In genomic region chr2:103282184-103282750, GRCm38 (mm10) we compare ENCODE assay signal across 16 mouse cellular contexts. TPM values are rescaled to one million over a fixed set of nuclear protein-coding genes. Genes with fewer than 3 reads are reported as not detected.
DNase-seq lines count a peak whose midpoint lies in the region; ATAC-seq lines count a peak whose summit lies in the region.
"Had no signal": no experiment of that assay in that cellular context is flagged by ENCODE, and none has a peak within 500 bp of the region (broad histone marks: within the 10 kb centered on the region; RNA-seq: fewer than 3 reads in every experiment).

No protein-coding gene starts in this region.

- H3K36me3 ChIP-seq in kidney, embryonic 16.5 days (ENCODE audit: insufficient read depth, low read length), result no peaks in the 10 kb centered on the region
- no peaks in the 10 kb centered on the region for H3K36me3 ChIP-seq in heart, embryonic 12.5 days
- H3K36me3 ChIP-seq: embryonic facial prominence, embryonic 13.5 days; forebrain, embryonic 12.5 days; hindbrain, embryonic 10.5 days; liver, embryonic 12.5 days had no signal

- H3K9ac ChIP-seq in kidney, embryonic 16.5 days (replicated peaks; ENCODE audit: low read length), result peak overlapping the region; percentile 16; the same call in 1 of the 2 replicates
- no peak overlapping the region for H3K9ac ChIP-seq in heart, embryonic 12.5 days
- H3K9ac ChIP-seq: embryonic facial prominence, embryonic 13.5 days; forebrain, embryonic 12.5 days; liver, embryonic 12.5 days had no signal

- peak overlapping the region; percentile 22 for H3K4me2 ChIP-seq in kidney, embryonic 16.5 days (replicated peaks; ENCODE audit: low read depth, low read length)
- peak overlapping the region; percentile 17; the same call in 1 of the 2 replicates for H3K4me2 ChIP-seq in heart, embryonic 12.5 days
- H3K4me2 ChIP-seq: embryonic facial prominence, embryonic 13.5 days; forebrain, embryonic 12.5 days; liver, embryonic 12.5 days had no signal

- intact Hi-C loops in left cerebral cortex, postnatal 4 days (cut with DNase I), result no loop called here

- H3K27me3 ChIP-seq in kidney, embryonic 16.5 days (ENCODE audit: insufficient read depth, low read length), result no peaks in the 10 kb centered on the region
- peaks cover 2% of the 10 kb centered on the region; the same call in 1 of the 2 replicates for H3K27me3 ChIP-seq in heart, embryonic 12.5 days (replicated peaks)
- H3K27me3 ChIP-seq: embryonic facial prominence, embryonic 13.5 days; liver, embryonic 12.5 days had no signal

- H3K9me3 ChIP-seq in kidney, embryonic 16.5 days (ENCODE audit: low read length), result no peaks in the 10 kb centered on the region
- H3K9me3 ChIP-seq in heart, embryonic 12.5 days (replicated peaks), result no peaks in the 10 kb centered on the region
- H3K9me3 ChIP-seq: embryonic facial prominence, embryonic 13.5 days; forebrain, embryonic 12.5 days; hindbrain, embryonic 10.5 days; liver, embryonic 12.5 days had no signal

- peak overlapping the region; percentile 48 for H3K27ac ChIP-seq in kidney, embryonic 16.5 days (ENCODE audit: low read length)
- peak overlapping the region; percentile 35; the same call in 1 of the 2 replicates for H3K27ac ChIP-seq in heart, embryonic 12.5 days (ENCODE audit: poor library complexity, severe bottlenecking)
- H3K27ac ChIP-seq: forebrain, embryonic 12.5 days; hindbrain, embryonic 10.5 days; layer of hippocampus, adult 2 months; liver, embryonic 12.5 days had no signal

- no peak for ATAC-seq in kidney, embryonic 16.5 days (ENCODE audit: low FRiP score, low TSS enrichment)
- peak; percentile 78 for ATAC-seq in common myeloid progenitor, adult 5-6 weeks (replicated peaks; ENCODE audit: low read depth, poor library complexity, severe bottlenecking)
- peak; percentile 68 for ATAC-seq in heart, embryonic 12.5 days (ENCODE audit: insufficient number of reproducible peaks, low FRiP score)
- no peak for ATAC-seq in erythroblast, adult 5-6 weeks (replicated peaks; ENCODE audit: low FRiP score, poor library complexity, severe bottlenecking)
- ATAC-seq: inflammation-experienced regulatory T-cells, adult 6 months; liver, embryonic 12.5 days had no signal

- WGBS in kidney, embryonic 16.5 days, result 33% methylated on average over 8 of the region's 8 CpGs
- WGBS in heart, embryonic 12.5 days, result 25% methylated on average over 8 of the region's 8 CpGs

- peaks cover 25% of the 10 kb centered on the region for H3K4me1 ChIP-seq in kidney, embryonic 16.5 days (ENCODE audit: insufficient read depth, low read length)
- H3K4me1 ChIP-seq in heart, embryonic 12.5 days (replicated peaks), result peaks cover 17% of the 10 kb centered on the region
- H3K4me1 ChIP-seq: hindbrain, embryonic 10.5 days; liver, embryonic 12.5 days had no signal

- H3K4me3 ChIP-seq in kidney, embryonic 16.5 days (ENCODE audit: low read length), result peak overlapping the region; percentile 20
- H3K4me3 ChIP-seq in heart, embryonic 12.5 days, result no peak overlapping the region
- H3K4me3 ChIP-seq: embryonic facial prominence, embryonic 13.5 days; forebrain, embryonic 12.5 days; hindbrain, embryonic 10.5 days; layer of hippocampus, adult 2 months; liver, embryonic 12.5 days had no signal

- DNase-seq in kidney, postnatal 36 days, result no peak
- peak; percentile 26 for DNase-seq in lung, postnatal 36 days
- DNase-seq in adrenal gland, postnatal 36 days, result no peak
- no peak for DNase-seq in left cerebral cortex, postnatal 4 days

RNA-seq across cellular contexts. Expression of gene Ehf, which starts 20.8 kb away (rescaled TPM):
- polyA plus RNA-seq in kidney, embryonic 16.5 days (2015; fragmentation: Nextera tagmentation; extraction: Ambion mirVana), result 25.7 and 29.0 TPM in 2 replicates
- not detected in 2 replicates for total RNA-seq in common myeloid progenitor, adult 5-6 weeks (2017)
- 0.26 TPM in 1 of 2 replicates, not detected in the other for polyA plus RNA-seq in heart, embryonic 12.5 days (2016; fragmentation: Nextera tagmentation; extraction: Ambion mirVana)
- total RNA-seq in erythroblast, adult 5-6 weeks (2015; ENCODE audit: low replicate concordance), result not detected in 2 replicates
- total RNA-seq in erythroblast, adult 5-6 weeks (2017; ENCODE audit: low replicate concordance), result not detected in 2 replicates
- total RNA-seq in adrenal gland, postnatal 36 days (2021), result under 1 TPM in 1 of 2 experiments, not detected in 1; 0.40 TPM
- not detected for total RNA-seq in left cerebral cortex, postnatal 4 days (2021)
- total RNA-seq: layer of hippocampus, adult 2 months; megakaryocyte-erythroid progenitor cell, adult 5-6 weeks; MEL had no signal

Comparison
In these comparisons a context has a peak if more than half of its experiments do, and no peak if none do; other contexts are left out.
1. ATAC-seq: peak in common myeloid progenitor, adult 5-6 weeks (single experiment) and heart, embryonic 12.5 days (single experiment); none in kidney, embryonic 16.5 days (single experiment) and erythroblast, adult 5-6 weeks (single experiment).